Mouse (Mus musculus): ENCODE data around the gene Dppa5a.

DNA sequence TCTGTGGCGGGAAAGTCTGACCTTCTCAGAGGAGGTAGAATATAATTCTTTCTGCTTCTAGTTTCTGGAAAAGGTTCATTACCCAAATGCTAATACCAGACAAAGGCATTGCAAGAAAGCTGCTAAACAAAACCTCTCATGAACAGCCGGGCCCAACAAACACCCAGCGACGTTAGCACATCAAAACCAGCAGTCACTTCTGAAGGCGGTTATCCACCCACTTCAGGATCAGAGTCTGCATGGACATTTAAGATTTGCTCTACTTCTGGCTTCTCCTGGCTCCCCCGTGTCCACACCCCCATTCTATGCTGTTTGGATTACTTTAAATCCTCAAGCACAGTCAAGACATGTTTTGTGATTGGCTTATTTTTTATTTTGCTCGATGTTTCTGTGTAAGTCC lies 26.6 kb upstream of the Dppa5a start:
- TF ChIP-seq GATA1 (IDR thresholded peaks at IDR 0.05; ENCODE audit: borderline replicate concordance, low read length), result no peak
- no peak for TF ChIP-seq FLI1 (IDR thresholded peaks at IDR 0.05; ENCODE audit: low read length)
